Mouse (Mus musculus) right cerebral cortex, postnatal 10 days (tissue): ENCODE results near the gene Ptprh.

ENCODE experiments used
- DNase-seq, 2 experiments: peaks; one replicate each; pipeline ENCODE4 v3.0.0; 2021; ENCODE audit warnings: low spot score in 2 of 2

The Ptprh gene

GRCm38 (mm10) chr7:4501558-4502397, 102.1 kb downstream of the Ptprh start, which contains the start of gene Ppp1r12c:
TSS of gene Ppp1r12c (minus strand) at chr7:4501680.
- peak; percentile 96 to 97 for DNase-seq

GRCm38 (mm10) chr7:4500892-4501471, 102.9 kb downstream of the Ptprh start:
- DNase-seq, result peak; percentile 66 to 68

- no peak for DNase-seq
Measured at GRCm38 (mm10) chr7:4499034-4499433, 104.8 kb downstream of the Ptprh start.
